Mouse (Mus musculus): ENCODE measurements around the gene Jpt1. TPM values are rescaled to one million over a fixed set of nuclear protein-coding genes. Genes with fewer than 3 reads are reported as not detected.
"Not testable (repeated sequence)": the region's sequence is repeated elsewhere in the genome, so short reads cannot be mapped to it uniquely, and the experiment has no call there.

Gene Jpt1
- total RNA-seq, 2 experiments from 2014 or later, result 315 to 332 TPM

DNA sequence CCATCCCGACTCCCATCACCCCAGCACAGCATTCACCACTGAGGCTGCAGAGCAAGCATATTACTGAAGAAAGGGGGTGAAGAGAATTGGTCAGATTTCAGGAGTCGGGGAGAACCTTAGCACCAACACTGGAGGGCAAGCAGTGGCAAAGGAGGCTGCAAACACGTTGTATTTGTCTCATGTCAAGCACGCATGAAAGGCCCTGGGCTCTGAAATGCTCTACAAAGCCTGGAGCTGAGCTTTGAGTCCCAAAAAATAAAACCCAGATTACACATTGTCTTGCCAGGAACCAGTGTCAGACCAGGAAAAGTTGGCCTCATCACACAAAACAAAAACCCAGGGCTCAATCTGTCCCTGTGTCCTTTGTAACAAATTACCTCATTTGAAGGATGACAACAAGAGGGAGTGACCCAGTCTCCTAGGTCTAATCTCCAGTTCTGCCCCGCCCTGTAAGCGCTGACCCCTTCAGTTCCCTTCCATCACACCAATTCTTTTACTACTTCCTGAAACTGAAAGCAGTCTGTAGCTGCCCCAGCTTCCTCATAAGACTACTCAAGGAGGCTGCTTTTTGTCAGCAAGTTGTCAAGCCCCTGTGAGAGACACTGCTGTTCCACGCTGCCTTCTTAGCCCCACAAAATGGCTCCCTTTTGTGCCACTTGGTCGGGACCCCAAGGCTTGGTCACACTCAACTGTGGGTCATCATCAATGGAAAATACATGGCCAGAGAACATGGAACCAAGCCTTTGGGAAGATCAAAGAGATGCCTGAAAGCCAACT is 1.6 kb downstream of the Jpt1 start:
- no peak for DNase-seq (ENCODE audit: low spot score in 2 of 2)

DNA sequence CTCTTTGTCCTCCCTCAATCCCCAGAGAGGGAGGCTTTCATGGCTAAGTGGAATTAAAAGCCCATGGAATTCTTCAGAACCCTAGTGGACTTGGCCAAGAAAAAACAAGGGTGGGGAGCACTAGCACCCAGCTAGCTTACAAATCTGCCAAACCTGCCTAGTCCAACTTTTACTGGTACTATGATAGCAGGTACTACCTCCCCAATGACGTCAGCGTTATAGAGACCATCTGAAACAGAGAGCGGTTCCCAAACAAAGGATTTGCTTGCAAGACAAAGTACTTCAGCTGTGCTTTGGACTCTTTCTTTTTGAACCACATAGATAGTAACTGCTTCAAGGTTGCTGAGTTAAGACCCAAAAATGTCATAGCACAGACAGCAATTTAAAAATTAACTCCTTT is 2.2 kb downstream of the Jpt1 start:
- DNase-seq (ENCODE audit: low spot score in 2 of 2), result no peak

GRCm38 (mm10) chr11:115511121-115511520 is 3.1 kb downstream of the Jpt1 start:
- DNase-seq (ENCODE audit: low spot score in 2 of 2), result no peak

DNA sequence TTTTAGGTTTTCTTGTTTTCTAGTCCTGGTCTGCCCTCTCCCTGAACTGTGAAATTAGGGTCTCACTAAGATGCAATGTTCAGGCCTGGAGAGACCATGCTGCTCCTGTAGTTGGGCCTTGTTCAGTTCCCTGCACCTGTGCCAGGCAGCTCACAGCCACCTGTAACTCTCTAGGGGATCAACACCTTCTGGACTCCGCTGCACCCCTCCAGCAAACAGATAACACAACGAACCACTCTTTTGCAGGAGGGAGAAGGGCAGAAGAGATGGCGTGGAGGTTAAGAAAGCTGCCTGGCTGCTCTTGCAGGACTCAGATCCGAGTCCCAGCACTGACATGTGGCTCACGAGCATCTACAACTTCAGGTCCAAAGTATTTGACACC is 3.7 kb downstream of the Jpt1 start:
- DNase-seq (ENCODE audit: low spot score in 2 of 2), result no peak

GRCm38 (mm10) chr11:115509773-115510506 is 4.2 kb downstream of the Jpt1 start:
- DNase-seq (ENCODE audit: low spot score in 2 of 2), result no peak

- no peak for DNase-seq (ENCODE audit: low spot score in 2 of 2)
These were observed 6.1 kb downstream of the Jpt1 start for GRCm38 (mm10) chr11:115508061-115508460.

DNA sequence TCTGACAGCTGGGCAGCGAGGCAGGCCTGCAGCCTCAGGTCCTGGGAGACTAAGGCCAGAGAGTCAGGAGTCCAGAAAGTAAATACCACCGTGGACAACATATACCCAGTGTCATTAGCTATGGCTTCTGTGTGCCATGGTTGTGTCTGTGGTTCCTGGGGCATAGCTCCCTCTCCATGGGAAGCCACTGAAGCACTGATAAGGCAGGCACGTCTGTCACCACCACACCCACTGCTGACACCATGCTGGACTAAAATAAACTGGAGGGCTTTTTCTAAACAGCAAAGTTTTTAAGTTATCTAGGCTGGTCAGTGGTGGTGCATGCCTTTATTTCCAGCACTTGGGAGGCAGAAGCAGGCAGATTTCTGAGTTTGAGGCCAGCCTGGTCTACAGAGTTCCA is 7.6 kb downstream of the Jpt1 start:
- DNase-seq (ENCODE audit: low spot score in 2 of 2), result no peak

DNA sequence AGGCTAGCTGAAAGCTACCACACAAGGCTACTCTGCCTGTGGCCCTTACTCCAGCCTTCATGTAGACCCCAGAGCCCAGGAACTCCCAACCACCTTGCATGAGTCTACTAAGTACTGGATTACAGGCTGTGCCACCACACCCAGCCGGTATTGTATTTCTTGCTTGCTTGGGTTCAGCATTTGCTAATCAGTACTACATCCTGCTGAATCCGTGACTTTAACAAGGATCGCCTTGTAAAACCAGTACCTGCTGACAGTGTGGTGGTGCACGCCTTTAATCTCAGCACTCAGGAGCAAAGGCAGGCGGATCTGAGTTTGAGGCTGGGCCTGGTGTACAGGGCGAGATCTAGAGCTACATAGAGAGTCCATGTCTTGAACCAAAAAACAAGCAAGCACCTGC is 11.6 kb downstream of the Jpt1 start:
- no peak for DNase-seq (ENCODE audit: low spot score in 2 of 2)

- not testable (repeated sequence) for DNase-seq (ENCODE audit: low spot score in 2 of 2)
These were observed 17.6 kb downstream of the Jpt1 start for GRCm38 (mm10) chr11:115496559-115496958.

GRCm38 (mm10) chr11:115492387-115492786 is 21.8 kb downstream of the Jpt1 start:
- DNase-seq (ENCODE audit: low spot score in 2 of 2), result no peak

DNA sequence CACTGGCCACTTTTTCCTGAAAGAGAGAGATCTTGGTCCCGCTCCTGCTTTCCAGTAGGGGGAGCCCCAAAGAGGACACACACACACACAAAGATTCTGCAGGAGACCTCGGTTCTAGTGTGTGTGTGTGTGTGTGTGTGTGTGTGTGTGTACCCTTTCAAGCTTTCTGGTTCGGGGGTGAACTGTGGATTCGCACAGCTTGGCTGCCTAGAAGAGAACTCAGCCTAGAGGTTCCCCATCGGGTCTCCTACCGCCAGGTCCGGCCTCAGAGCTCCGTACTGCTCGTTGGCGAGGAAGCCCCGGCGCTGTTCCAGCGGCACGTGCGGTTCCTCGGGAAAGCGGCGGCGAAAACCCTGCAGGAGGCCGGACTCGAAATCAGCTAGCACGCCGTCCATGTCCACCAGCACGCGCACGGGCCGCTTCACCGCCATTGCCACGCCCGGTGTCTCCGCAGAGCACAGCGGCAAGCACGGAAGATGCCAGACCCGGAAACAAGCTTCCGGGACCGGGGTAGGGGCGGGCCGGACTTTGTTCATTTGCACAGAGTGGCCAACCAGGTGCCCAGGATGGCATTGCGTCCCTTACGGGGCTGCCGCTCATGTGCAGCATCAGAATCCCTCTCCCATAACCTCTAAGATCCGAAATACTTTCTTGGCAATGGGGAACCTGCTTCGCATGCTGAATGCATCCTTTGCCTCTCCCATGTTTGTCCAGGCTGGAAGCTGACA is 22.7 kb downstream of the Jpt1 start, which contains the start of gene Nt5c:
Gene Nt5c (minus strand): TSS at position 507 of the 728 bp plus-strand sequence.
- DNase-seq (ENCODE audit: low spot score in 2 of 2), result peak; percentile 73 to 83

DNA sequence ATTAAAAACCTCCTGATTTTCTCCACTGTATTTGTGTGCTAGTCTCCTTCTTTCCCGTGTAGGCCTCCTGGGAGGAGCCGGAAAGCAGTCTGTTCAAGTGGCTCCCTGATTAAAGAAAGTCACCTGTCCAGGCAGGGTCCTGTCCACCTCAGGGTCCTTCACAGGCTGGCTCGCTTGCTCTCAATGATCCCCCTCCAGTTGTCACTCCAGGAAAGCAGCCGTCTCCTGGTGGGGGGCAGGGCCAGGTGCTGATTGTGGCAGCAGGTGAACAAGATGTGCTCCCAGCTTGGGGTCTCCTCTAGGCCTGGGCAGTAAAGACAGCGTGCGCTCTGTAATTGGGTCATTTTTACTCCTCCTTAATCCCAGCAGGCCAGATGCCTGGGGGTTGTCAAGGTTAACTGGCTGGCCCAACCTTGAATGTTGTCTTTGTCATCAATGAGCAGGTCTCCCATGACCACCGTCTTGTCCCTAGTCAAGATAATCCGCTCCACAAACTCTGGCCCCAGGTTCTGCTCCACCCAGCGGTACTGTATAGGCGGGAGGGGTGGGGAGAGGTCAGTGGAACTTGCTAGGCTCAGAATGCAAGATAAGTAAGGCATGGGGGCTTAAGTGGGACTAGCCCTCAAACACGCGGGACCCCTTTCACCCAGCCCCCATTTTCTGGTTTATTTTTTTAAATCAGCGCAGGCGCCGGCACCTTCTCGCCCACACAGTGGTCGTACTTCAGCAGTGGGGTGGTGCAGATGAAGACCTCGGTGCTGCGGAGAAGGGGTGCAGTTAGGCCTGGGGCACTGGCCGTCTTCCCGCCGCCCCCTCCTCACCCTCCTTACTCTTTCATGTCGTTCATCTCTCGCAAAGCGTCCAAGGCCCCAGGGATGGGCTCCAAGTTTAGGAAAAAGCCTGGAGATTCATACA is 23.5 kb downstream of the Jpt1 start:
- DNase-seq (ENCODE audit: low spot score in 2 of 2), result no peak

GRCm38 (mm10) chr11:115488551-115489104 is 25.6 kb downstream of the Jpt1 start:
- DNase-seq (ENCODE audit: low spot score in 2 of 2), result no peak

DNA sequence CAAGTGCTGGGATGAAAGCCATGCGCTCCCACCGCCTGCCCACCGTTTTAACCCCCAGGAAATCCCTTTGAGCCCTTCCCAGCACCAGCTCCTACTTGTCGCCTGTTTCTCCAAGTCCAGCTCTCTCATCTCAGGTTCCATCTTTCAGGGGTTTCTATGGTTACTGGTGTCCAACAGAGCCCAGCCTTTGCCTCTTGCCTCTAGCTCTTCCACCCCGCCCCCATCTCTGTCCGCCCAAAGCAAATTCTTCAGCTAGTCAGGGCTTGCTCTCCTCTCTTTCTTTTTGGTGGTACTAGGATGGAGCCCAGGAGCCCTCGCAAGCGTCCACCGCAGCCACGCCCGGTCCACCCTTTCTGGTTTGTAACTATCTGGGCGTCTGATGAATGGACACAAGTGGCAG is 29.0 kb downstream of the Jpt1 start:
- no peak for DNase-seq (ENCODE audit: low spot score in 2 of 2)

DNA sequence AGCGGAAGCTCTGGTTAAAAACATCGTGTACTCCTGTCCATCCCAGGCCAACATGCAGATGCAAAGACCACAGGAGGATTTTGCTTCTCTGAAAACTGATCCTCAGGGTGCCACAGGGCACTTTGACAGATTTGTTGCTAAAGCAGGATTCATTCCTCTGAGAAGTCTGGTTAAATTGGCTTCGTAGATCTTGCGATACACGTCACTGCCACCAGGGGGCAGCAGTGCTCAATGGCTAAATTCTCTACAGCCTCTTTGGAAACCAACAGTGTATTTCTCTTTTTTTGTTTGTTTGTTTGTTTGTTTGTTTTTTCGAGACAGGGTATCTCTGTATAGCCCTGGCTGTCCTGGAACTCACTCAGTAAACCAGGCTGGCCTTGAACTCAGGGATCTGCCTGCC is 30.5 kb downstream of the Jpt1 start:
- peak; percentile 89 to 92 for DNase-seq (ENCODE audit: low spot score in 2 of 2)

- peak in 1 of 2 experiments; percentile 35 for DNase-seq (ENCODE audit: low spot score in 2 of 2)
These were observed 30.9 kb downstream of the Jpt1 start for GRCm38 (mm10) chr11:115483278-115483677.

GRCm38 (mm10) chr11:115481553-115482259 is 32.5 kb downstream of the Jpt1 start:
- no peak for DNase-seq (ENCODE audit: low spot score in 2 of 2)

GRCm38 (mm10) chr11:115478296-115478938 is 35.8 kb downstream of the Jpt1 start:
- DNase-seq (ENCODE audit: low spot score in 2 of 2), result no peak

DNA sequence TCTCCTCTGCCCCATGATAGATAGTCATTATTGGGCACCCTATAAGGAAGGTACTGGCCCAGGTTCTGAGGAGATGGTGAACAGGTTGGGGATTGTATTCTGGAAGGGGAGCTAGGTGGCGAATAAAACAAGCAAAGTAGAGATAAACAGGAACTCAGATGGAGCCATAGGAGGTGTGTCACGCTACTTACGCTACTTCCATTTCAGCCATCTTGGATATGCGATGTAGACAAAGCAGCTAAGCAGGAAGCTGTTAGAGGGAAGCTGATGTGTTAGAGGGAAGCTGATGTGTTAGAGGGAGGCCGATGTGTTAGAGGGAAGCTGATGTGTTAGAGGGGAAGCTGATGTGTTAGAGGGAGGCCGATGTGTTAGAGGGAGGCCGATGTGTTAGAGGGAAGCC is 36.8 kb downstream of the Jpt1 start:
- DNase-seq (ENCODE audit: low spot score in 2 of 2), result not testable (repeated sequence)

All from layer of hippocampus, postnatal 10 days (tissue).